8 mouse cellular contexts compared by ENCODE assay signal in genomic region chr15:7809841-7810391, GRCm38 (mm10). TPM values are rescaled to one million over a fixed set of nuclear protein-coding genes. Genes with fewer than 3 reads are reported as not detected.
DNase-seq lines count a peak whose midpoint lies in the region; ATAC-seq lines count a peak whose summit lies in the region.

No protein-coding gene starts in this region.

- DNase-seq in adrenal gland, postnatal 10 days = peak; percentile 19
- DNase-seq in adrenal gland, adult 18-20 months (ENCODE audit: low spot score in 2 of 2) = no peak
- DNase-seq in thymus, postnatal 4 days = peak; percentile 27
- no peak for DNase-seq in thymus, postnatal 25 days
- no peak for DNase-seq in left cerebral cortex, postnatal 10 days (ENCODE audit: extremely low spot score in 1 of 2, low spot score in 2 of 2)

- H3K4me3 ChIP-seq in limb, embryonic 12.5 days (replicated peaks) = peak overlapping the region; percentile 55
- peak overlapping the region; percentile 49 for H3K4me3 ChIP-seq in neural tube, embryonic 12.5 days

- H3K9ac ChIP-seq in limb, embryonic 12.5 days (replicated peaks) = peak overlapping the region; percentile 66; the same call in 1 of the 2 replicates
- H3K9ac ChIP-seq in neural tube, embryonic 12.5 days = peak overlapping the region; percentile 44

- H3K36me3 ChIP-seq in limb, embryonic 12.5 days = no peaks in the 10 kb centered on the region
- H3K36me3 ChIP-seq in neural tube, embryonic 12.5 days = no peaks in the 10 kb centered on the region

- intact Hi-C loops in left cerebral cortex, postnatal 10 days (cut with DNase I) = no loop called here

- no peak for ATAC-seq in limb, embryonic 12.5 days (ENCODE audit: insufficient number of reproducible peaks, insufficient read depth, low FRiP score, low TSS enrichment, low read depth)
- 0 out of 2 replicates have a peak, but pooled peaks have one; percentile 14 for ATAC-seq in neural tube, embryonic 12.5 days (ENCODE audit: low FRiP score, low read depth)
- ATAC-seq in granulocyte monocyte progenitor cell, adult 5-6 weeks (replicated peaks; ENCODE audit: poor library complexity, severe bottlenecking) = no peak

- peaks cover 92% of the 10 kb centered on the region for H3K27me3 ChIP-seq in limb, embryonic 12.5 days
- peaks cover 78% of the 10 kb centered on the region for H3K27me3 ChIP-seq in neural tube, embryonic 12.5 days (replicated peaks)

- no peaks in the 10 kb centered on the region for H3K9me3 ChIP-seq in limb, embryonic 12.5 days
- H3K9me3 ChIP-seq in neural tube, embryonic 12.5 days = no peaks in the 10 kb centered on the region

- peaks cover 47% of the 10 kb centered on the region for H3K4me1 ChIP-seq in limb, embryonic 12.5 days (replicated peaks)
- peaks cover 27% of the 10 kb centered on the region for H3K4me1 ChIP-seq in neural tube, embryonic 12.5 days

- WGBS in limb, embryonic 12.5 days = under 1% methylated on average over 32 of the region's 32 CpGs
- under 1% methylated on average over 32 of the region's 32 CpGs for WGBS in neural tube, embryonic 12.5 days

- H3K27ac ChIP-seq in limb, embryonic 12.5 days = no peak overlapping the region
- H3K27ac ChIP-seq in neural tube, embryonic 12.5 days = no peak overlapping the region

- peak overlapping the region; percentile 91 for H3K4me2 ChIP-seq in limb, embryonic 12.5 days
- peak overlapping the region; percentile 98 for H3K4me2 ChIP-seq in neural tube, embryonic 12.5 days (replicated peaks)

RNA-seq across cellular contexts. Expression of gene Gdnf, which starts 0.7 kb away (rescaled TPM):
- total RNA-seq in adrenal gland, postnatal 10 days (2021) = under 1 TPM; 0.06 to 0.21 TPM
- under 1 TPM; 0.22 to 0.43 TPM for total RNA-seq in adrenal gland, adult 18-20 months (2021)
- 0.25 and 0.49 TPM in 2 replicates for polyA plus RNA-seq in limb, embryonic 12.5 days (2016; fragmentation: Nextera tagmentation; extraction: Ambion mirVana)
- 0.32 and 0.43 TPM in 2 replicates for polyA plus RNA-seq in neural tube, embryonic 12.5 days (2016; fragmentation: Nextera tagmentation; extraction: Ambion mirVana)
- total RNA-seq in granulocyte monocyte progenitor cell, adult 5-6 weeks (2014; fragmentation: Nextera tagmentation) = not detected in 2 replicates
- total RNA-seq in granulocyte monocyte progenitor cell, adult 5-6 weeks (2017) = not detected in 2 replicates
- under 1 TPM; 0.32 to 0.49 TPM for total RNA-seq in left cerebral cortex, postnatal 10 days (2021)

Comparison
In these comparisons a context has a peak if more than half of its experiments do, and no peak if none do; other contexts are left out.
1. DNase-seq: peak in adrenal gland, postnatal 10 days (single experiment) and thymus, postnatal 4 days (single experiment); none in adrenal gland, adult 18-20 months (0 of 2), thymus, postnatal 25 days (single experiment) and left cerebral cortex, postnatal 10 days (0 of 2).